Mouse (Mus musculus): ENCODE data around the gene Acaa1b.

GRCm38 (mm10) chr9:119160689-119161088 is 3.8 kb upstream of the Acaa1b start:
- no peak for TF ChIP-seq CTCF (IDR thresholded peaks at IDR 0.05; ENCODE audit: insufficient read depth, low read depth, low read length)
- TF ChIP-seq POLR2A (IDR thresholded peaks at IDR 0.05; ENCODE audit: insufficient read depth, low read depth, low read length): no peak

Data from olfactory bulb, adult 2 months (tissue).